Mouse (Mus musculus): ENCODE results near the gene Vhl.

Vhl gene

DNA sequence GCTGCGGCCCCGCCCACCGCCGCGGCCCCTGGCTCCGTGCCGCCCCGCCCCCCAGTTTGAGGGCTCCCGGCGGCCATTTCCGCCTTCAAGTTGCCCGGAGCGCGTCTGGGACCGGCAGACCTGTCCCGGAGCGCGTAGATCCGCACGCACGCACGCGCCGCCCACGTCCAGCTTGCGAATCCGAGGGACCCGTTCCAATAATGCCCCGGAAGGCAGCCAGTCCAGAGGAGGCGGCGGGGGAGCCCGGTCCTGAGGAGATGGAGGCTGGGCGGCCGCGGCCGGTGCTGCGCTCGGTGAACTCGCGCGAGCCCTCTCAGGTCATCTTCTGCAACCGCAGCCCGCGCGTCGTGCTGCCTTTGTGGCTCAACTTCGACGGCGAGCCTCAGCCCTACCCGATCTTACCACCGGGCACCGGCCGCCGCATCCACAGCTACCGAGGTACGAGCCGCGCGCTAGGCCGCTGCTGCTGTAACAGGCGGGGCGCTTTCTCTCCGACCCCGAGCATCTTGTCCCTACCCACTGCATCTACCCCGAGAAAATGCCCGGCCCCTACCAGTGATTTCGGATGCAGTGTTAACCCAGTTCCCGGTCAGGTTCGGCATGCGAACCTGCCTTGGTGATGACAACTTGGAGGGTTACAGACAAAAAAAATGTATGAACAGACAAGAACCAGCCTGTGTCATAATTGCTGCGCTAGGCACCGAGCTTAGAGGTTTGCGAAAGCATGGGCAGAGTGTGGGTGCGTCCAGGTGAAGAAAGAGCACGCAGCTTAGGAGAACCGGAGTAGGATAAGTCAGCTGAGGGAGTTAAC, at the start of gene Vhl:
Gene Vhl (plus strand): TSS at position 19 of the 811 bp plus-strand sequence.
- DNase-seq (ENCODE audit: low read depth, low spot score) = peak; percentile 72

DNA sequence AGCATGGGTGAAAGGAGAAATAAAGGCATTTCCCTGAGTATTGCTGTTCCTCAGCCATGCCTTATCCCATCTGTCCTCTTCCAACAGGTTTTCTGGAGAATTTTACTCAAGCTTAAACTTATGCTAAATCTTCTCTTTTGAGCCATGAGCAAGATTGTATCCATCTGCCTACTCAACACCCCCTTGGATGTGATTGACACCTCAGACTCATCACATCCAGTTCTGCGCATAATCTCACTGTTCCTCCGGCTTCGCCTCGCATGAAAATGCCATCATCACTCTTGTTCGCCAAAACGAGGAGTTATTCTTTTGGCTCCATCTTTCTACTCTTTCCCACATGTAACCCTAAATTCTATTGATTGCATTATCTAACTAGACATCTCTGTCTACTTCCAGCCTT, 47.7 kb upstream of the Vhl start:
- no peak for DNase-seq (ENCODE audit: low read depth, low spot score)

DNA sequence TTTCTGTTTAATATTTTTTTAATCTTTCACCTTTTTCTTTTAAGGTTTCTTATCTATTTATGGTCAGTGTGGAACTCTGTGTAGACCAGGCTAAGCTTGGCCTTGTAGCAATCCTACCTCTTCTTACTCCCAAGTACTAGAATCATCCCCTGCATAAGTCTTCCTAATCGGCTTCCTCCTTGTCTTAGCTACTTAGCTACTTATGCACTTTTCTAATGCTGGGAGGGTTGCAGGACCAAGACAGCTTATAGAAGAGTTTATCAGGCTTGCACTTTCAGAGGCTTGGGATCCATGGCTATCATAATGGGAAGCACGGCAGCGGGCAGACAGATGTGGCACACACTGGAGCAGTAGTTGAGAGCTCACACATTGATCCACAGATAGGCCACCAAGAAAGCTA, 44.5 kb upstream of the Vhl start:
- peak; percentile 39 for DNase-seq (ENCODE audit: low read depth, low spot score)

DNA sequence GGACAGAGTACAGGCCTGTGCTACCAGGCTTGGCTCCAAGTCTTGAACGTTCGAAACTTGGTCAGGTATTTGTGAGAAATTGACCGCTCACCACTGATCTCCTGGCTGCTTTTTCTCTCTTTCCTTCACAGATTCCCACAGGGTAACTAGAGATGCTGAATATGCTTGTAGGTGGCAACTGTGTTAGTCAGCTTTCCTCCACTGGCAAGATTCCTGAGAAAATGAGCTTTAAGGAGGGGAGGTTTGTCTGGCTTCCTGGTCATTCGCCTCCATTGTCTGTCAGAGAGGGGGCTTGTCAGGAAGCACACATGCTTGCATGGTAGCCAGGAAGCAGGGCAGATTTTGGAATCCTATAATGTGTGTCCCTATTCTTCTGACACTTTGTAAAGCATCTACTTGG, 40.7 kb upstream of the Vhl start:
- DNase-seq (ENCODE audit: low read depth, low spot score) = no peak

DNA sequence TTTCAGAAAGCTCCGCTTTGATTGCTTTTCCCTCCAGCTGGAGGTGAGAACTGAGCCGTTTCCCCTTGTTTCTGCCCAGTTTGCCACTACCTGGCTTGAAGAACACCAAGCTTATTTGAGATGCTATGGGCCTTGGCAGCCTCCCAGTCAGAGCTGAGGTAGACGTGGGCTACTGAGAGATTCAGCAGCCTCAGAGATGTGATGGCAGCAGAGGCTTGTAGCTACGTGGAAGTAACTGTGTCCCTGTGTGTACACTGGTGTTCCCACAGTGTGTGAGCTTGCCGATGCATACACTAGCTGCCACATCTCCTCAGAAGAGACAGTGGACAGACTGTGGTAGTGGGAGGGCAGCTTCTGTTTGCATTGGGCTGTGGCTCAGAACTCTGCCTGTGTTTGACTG, 38.7 kb upstream of the Vhl start:
- no peak for DNase-seq (ENCODE audit: low read depth, low spot score)

DNA sequence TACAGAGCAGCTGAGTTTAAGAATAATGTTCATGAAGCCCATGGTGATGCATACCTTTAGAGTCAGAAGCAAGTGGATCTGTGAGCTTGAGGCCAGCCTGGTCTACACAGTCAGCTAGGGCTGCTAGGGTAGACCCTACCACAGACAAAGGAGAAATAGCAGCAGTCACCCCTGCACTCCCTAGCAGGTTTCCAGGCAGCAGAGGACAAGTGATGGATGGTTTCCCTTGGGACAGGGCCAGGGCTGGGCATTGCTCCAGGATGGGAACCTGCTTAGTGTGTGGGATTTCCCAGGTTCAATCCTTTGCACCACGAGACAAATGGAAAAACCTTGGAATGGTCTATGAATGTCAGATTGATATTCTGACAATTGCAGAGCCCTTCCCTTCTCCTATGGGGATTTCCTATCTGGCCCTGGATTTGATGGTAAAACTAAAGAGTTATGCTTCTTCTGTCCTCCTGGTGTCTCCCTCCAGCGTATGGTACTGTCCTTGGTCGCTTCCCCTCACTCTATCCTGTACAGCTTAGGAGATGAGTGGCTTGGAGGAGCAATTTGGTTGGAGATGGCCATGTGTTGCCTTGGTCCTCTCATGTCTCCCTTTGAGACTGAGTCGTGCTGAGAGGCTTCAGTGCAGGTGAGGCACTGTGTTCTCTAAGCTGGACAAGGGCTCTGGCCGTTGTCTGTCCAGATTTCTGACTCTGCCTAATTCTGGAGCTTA, 37.1 kb upstream of the Vhl start:
- no peak for DNase-seq (ENCODE audit: low read depth, low spot score)

DNA sequence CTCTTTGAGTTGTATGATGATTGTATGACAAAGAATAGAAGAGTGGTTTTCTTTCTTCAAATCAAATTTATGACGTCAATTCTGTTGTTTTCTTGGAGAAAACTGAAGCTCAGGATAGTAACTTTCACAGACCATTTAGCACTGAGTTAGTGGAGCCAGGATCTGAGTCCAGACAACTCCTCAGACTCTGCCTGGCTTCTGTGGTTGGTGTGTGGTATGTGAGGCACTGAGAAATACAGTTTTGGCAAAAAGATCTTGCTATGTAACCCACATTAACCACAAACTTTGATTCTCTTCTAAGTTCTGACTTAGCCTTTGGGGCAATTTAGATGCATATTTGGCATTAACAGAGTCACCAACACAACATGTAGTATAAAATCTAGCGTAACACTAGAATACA, 31.1 kb upstream of the Vhl start:
- DNase-seq (ENCODE audit: low read depth, low spot score) = no peak

DNA sequence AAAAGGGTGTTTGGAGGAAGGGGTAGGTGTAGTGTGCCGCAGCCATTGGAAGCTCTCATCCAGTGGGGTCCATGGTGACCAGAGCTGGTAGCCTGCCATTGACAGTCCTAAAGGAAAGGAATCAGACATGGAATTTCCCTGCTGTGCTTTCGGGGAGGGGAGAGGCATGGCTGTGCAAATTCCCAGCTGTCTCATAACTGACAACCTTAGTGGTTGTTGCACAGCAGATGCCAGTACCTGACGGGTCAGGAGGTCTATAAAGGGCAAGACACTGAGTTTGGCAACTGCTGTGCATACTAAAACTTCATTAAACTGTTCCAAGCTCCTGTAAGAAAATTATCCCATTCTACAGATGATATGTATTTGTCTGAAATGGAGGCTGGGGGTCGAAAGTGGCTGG, 25.8 kb upstream of the Vhl start:
- DNase-seq (ENCODE audit: low read depth, low spot score) = no peak

DNA sequence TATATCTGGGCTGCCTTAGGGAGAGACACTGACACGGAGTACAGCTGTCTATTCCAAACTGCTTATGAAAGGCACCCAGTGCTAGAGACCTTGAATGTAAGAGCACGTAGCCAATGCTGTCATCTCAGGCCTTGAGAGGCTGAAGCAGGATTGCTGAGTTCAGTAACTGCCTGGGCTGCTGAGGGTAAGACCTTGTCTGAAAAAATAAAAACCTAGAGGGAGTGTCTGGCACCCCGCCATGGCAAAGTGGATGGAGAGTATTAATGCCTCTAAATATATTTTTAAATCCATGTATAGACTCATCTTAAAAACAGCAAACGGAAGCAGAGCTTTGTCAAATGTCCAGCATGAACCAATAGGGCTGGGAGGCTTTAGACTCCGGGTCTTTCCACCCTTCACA, 23.9 kb upstream of the Vhl start:
- DNase-seq (ENCODE audit: low read depth, low spot score) = no peak

DNA sequence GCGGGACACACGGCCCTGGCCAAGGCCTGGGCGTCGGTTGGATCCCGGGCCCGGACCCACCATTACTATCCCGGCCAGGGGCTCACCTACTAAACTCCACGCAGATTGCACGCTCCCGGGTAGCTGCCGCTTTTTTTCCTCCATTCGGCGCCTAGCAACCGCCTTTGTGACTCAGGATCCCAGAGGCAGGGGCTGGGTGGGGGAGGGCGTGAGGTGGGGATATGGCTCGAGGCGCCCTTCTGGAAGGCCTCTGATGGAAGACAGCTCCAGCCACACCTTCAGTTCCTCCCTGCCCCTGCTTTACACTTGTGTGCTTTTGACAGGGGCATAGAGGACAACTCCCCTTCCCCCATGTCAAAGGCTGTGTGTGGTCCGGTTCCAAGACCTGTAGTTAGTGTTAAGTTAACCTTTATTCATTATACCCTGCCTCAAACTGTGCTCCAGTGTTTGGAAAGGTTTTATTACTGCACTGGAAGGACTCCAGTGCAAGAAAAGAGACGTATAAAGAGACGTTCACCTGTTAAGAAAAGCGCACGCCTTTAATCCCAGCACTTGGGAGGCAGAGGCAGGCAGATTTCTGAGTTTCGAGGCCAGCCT, 23.1 kb upstream of the Vhl start, which contains the start of gene Fancd2os:
Gene Fancd2os (minus strand): TSS at position 173 of the 597 bp plus-strand sequence.
- DNase-seq (ENCODE audit: low read depth, low spot score) = no peak

DNA sequence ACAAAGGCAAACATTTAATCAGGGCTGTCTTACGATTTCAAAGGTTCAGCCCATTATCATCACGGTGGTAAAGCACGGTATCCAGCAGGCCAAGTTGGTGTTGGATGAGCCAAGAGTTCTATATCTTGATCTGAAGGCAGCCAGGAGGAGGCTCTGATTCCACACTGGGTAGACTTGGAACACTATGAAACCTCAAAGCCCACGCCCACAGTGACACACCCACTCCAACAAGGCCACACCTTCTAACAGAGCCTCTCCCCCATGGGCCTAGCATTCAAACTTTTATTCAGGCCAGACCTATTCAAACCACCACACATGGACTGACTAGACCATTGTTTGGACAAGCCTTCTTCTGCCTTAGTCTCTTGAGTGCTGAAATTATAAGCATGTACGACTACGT, 20.9 kb upstream of the Vhl start:
- no peak for DNase-seq (ENCODE audit: low read depth, low spot score)

DNA sequence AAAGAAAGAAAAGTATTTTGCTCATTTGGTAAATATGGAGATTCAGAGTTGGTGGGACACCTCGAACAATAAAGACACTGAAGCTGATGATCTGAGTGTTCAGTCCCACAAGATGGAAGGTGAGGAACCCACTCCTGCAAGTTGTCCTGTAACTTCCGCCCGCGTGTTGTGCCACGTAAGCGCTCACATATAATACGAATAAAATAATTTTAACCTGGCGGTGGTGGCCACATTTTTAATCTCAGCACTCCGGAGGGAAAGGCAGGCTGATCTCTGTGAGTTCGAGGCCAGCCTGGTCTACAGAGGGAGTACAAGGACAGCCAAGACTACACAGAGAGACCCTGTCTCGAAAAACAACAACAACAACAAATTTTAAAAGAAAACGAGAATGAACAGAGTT, 19.8 kb upstream of the Vhl start:
- DNase-seq (ENCODE audit: low read depth, low spot score) = no peak

DNA sequence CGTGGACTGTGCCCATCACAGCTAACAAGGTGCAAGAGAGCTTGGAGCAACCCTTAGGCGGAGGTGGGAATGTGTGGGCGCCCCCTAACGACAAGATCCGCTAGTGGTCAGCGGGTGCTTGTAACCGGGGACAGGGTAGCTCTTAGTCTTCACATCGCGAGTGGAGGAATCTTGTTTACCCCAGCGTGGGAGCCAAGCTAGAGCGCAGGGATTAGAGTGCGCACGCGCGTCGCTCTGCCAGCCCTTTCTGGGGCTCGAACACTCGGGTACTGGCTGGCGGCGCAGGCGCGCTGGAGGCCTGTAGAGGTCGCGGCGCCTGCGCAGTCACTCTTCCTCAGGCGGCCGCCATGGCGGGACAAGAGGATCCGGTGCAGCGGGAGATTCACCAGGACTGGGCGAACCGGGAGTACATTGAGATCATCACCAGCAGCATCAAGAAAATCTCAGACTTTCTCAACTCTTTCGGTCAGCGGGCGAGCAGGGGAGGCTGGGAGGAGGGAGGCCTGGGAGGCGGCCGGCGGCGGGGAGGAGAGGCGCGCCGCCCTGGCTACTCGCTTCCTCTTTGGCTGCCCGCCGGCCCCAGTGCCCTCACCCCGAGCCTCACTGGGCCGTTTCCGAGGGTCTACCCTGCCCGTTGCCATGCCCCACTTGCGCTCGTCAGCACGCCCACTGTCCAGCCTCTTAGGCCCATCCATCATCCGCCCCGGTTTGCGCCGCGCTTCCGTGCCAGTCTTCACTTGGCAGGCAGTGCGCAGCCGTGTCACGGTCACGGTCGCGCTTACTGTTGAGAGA, 19.1 kb upstream of the Vhl start, which contains the start of gene Brk1:
Gene Brk1 (plus strand): TSS at position 341 of the 792 bp plus-strand sequence.
- DNase-seq (ENCODE audit: low read depth, low spot score) = peak; percentile 73

DNA sequence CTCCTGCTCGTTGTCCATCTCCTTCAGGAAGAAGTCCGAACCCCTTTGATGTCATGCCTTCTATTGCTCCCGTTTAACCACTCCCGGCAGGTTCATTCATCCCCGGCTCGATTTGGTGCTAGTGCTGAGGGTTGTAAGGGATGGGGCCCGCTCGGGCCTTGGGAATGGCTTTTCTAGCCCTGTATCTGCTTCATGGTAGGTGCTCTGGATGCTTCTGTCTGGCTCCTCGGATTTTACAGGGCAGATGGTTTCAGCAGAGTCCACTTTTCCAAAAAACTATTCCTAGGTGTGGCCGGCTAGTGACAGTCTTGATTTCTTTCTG, 18.6 kb upstream of the Vhl start:
- DNase-seq (ENCODE audit: low read depth, low spot score) = no peak

DNA sequence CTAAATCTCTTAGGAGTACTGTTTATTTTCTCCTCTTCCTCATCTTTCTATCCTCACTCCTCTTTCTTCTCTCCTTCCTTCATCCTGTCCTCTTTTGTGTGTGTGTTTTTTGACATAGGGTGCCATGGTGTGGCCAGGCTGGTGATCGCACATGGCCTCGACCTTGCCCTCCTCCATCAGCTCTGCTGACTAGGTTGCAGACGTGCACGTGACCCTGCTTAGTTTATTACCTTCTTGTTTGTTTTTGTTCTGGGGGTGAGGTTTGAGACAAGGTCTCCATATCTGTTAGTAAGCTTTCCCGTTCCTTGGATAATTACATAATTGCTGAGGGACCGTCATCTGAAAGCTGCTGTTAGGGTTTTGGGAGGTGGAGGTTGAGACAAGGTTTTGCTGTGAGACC, 14.9 kb upstream of the Vhl start:
- DNase-seq (ENCODE audit: low read depth, low spot score) = no peak

DNA sequence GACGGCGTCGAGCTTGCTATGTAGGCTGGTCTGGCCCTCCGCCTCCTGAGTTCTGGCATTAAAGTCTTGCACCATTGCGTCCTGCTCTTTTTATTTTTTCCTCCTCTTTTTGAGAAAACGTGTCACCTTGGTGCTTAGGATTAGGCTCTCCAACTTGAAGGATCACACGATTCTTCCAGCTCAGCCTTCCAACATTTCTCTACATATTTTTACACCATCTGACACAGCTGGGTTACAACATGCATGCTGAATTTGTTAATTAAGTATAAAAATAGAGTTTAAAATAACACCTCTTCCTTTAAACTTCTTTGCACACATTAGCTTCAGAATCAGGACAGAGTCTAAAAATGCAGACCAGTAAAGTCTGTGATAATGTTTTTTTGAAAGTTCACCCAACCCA, 14.5 kb upstream of the Vhl start:
- DNase-seq (ENCODE audit: low read depth, low spot score) = no peak

DNA sequence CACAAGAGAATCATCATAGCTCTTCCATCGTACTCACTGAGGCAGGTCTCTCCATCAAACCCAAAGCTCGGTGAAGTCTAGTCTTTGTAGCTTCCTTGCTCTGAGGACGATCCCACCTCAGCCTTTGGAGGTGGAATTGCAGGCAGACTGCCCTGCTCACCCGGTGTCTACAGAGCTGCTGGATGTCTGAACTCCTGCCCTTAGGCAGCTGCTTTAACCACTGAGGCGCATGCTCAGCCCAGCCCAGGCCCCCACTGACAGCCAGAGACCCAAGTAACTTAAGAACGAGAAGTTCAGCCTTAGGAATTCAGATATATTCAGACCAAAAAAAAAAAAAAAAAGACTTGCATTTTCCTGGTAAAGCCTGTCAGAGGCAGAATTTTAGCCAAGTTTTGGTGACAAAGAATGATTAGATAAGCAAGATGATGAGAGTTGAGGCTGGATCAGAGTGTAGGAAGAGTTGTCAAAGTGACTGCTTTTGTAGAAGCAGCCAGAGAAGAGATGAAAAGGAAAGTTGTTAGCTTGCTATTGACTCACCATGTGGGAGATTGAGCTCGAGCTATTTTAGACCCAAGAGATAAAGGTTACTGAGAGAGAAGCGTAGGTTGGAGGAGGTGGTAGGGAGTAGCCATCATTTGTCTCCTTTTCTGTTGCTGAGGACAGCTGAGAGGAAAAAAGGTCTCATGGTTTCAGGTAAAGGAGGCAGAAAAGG, 11.3 kb upstream of the Vhl start:
- no peak for DNase-seq (ENCODE audit: low read depth, low spot score)

DNA sequence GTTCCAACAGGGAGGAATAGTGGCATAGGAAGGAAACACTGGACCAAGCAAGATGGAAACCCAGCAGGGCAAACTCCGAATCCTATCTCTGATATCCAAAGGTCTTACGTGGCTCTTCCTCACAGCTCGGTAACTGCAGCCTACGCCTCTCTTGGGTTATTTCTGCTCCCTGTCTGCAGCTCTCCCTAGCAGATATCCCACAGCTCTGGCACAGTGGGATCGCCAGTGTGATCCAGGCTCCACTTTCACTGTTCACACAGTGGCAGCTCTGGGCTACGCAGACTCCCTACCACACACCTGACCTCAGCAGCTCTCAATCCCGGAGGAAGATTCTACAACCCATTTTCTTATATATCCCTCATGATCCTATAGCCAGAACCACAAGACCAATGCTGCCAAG, 9.6 kb upstream of the Vhl start:
- DNase-seq (ENCODE audit: low read depth, low spot score) = no peak

DNA sequence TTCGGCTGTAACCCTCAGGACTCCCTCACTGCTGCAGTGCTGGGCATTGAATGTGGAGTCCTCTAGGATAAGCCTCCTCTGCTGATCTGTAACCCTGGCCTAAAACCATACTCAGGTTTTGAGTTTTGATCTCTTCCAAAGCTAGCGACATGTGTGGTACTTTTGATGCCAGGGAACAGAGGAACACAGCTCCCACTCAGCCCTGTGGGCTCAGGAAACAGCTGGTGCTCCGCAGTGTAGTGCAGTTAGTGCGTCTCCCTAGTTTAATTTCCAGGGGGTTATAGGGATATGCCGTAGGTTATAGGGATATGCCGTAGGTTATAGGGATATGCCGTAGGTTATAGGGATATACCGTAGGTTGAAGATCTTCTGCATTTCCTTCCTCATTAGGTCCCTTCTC, 8.8 kb upstream of the Vhl start:
- DNase-seq (ENCODE audit: low read depth, low spot score) = no peak

DNA sequence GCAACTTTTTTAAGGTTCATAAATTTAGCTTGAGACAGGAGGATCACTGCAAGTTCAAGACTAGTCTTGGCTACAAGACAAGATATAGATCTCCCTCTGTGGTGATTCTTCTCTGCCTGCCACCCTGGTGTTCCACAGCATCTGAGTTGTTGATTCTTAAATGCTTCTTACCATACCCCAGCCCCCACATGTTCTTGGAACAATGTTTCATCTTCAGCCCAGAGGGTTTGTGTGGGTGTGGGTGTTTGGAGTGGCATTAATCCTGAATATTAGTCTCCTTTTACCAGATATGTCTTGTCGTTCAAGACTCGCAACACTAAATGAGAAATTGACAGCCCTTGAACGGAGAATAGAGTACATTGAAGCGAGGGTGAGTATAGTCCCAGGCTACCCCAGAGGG, 8.3 kb upstream of the Vhl start:
- no peak for DNase-seq (ENCODE audit: low read depth, low spot score)

DNA sequence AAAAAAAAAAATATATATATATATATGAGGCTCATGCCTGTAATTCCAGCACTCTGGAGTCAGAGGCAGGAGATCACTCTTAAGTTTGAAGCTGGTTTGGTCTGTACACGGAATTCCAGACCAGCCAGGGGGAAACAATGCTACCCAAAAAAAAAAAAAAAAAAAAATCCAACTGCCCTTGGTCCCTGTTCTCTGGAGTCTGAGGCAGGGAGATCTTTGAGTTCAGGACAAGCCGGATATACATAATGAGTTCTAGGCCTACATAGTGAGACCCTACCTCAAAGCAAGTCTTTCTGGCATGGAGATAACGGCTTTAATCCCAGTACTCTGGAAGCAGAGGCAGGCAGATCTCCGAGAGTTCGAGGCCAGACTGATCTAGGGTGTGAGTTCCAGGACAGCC, 373 bp upstream of the Vhl start:
- no peak for DNase-seq (ENCODE audit: low read depth, low spot score)
